Mouse (Mus musculus) kidney, postnatal 14 days (tissue): ENCODE results near the gene Wnt7a.

Source experiments
- DNase-seq: peaks from one replicate; pipeline ENCODE4 v3.0.0; 2022; ENCODE audit warnings: mixed read lengths

The Wnt7a gene

GRCm38 (mm10) chr6:91331886-91332285, 79.3 kb downstream of the Wnt7a start:
- no peak for DNase-seq

- DNase-seq = no peak
Observed at GRCm38 (mm10) chr6:91325556-91325955, 85.6 kb downstream of the Wnt7a start.

GRCm38 (mm10) chr6:91324752-91325151, 86.4 kb downstream of the Wnt7a start:
- no peak for DNase-seq

- no peak for DNase-seq
Observed at GRCm38 (mm10) chr6:91322001-91322772, 89.0 kb downstream of the Wnt7a start.
